Mouse (Mus musculus): ENCODE results near the gene Tkt. TPM values are rescaled to one million over a fixed set of nuclear protein-coding genes. Genes with fewer than 3 reads are reported as not detected.
A peak's percentile ranks its signal among the peaks of the same experiment; 100 is the strongest.

Tkt gene
- polyA plus RNA-seq, 1 experiment from 2014 or later, result 288 TPM

- no peaks in the 10 kb centered on the region for H3K9me3 ChIP-seq
- 79% methylated on average over 9 of the region's 9 CpGs for WGBS
- no peak; the same call in 1 of the 2 replicates for ATAC-seq (ENCODE audit: low FRiP score, low read depth)
- no peak overlapping the region for H3K9ac ChIP-seq
- H3K4me3 ChIP-seq, result no peak overlapping the region
- H3K36me3 ChIP-seq, result peaks cover 34% of the 10 kb centered on the region
- no peaks in the 10 kb centered on the region for H3K27me3 ChIP-seq
- H3K4me2 ChIP-seq, result no peak overlapping the region
- peaks cover 21% of the 10 kb centered on the region for H3K4me1 ChIP-seq (replicated peaks)
- no peak overlapping the region for H3K27ac ChIP-seq (replicated peaks)
Measured at GRCm38 (mm10) chr14:30557730-30558129, 9.6 kb downstream of the Tkt start.

DNA sequence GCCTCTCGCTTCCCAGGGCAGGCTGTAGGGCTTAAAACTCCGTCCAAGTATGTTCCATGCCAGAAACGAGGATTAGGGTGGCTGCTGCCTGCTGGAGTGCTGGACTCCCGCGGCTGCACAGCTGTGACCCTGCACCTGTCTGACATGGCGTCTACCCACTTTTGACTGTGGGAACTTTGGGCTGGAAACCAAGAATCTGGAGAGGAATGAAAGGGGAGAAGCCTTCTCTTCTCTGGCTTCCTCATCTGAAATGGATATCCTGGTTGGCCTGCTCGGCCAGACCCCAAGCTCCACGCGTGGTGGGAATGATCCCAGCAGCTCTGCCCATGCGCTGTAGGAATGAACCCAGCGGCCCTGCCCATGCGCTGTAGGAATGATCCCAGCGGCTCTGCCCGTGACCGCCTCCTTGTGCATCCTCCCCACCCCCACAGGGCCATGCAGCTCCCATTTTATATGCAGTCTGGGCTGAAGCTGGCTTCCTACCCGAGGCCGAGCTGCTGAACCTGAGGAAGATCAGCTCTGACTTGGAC, 11.2 kb downstream of the Tkt start:
- WGBS, result 83% methylated on average over 17 of the region's 17 CpGs
- no peaks in the 10 kb centered on the region for H3K27me3 ChIP-seq
- H3K4me2 ChIP-seq, result no peak overlapping the region
- H3K4me1 ChIP-seq (replicated peaks), result peaks cover 17% of the 10 kb centered on the region
- peaks cover 41% of the 10 kb centered on the region for H3K36me3 ChIP-seq
- no peaks in the 10 kb centered on the region for H3K9me3 ChIP-seq
- H3K9ac ChIP-seq, result no peak overlapping the region
- H3K27ac ChIP-seq (replicated peaks), result no peak overlapping the region
- no peak overlapping the region for H3K4me3 ChIP-seq
- ATAC-seq (ENCODE audit: low FRiP score, low read depth), result no peak

DNA sequence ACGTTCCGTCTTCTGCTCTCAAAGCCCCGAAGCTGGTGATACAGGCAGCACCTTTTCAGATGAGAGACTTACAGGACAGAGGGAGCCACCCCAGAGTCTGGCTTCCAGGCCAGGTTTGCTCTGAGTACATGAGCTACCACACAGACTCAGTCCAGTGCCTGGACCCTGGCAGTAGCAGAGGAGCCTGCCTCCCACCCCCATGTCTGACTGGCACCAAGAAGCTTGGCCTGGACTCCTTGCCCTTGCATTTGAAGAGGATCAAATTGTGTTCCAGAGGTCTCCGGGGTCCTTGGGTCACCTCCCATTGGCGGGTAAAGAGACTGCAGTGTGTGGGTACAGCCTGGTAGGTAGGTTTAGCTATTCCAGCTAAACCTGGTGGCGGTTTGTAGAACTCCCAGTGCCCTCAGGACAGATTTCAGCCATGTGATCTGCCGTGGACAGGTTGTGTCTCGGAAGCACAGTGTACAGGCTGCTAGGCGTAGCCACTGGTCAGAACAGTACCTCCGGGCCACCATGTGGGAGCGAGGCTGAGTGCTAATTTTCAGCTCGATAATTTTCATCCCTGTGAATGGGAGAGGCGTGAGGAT, 12.7 kb downstream of the Tkt start:
- ATAC-seq (ENCODE audit: low FRiP score, low read depth), result no peak; the same call in 1 of the 2 replicates
- Histone ChIP-seq H3K9ac (no peak overlapping the region), H3K4me3 (no peak overlapping the region), H3K4me2 (no peak overlapping the region), H3K36me3 (peaks cover 55% of the 10 kb centered on the region), H3K27me3 (no peaks in the 10 kb centered on the region), H3K27ac (replicated peaks) (no peak overlapping the region), H3K4me1 (replicated peaks) (peaks cover 17% of the 10 kb centered on the region), H3K9me3 (no peaks in the 10 kb centered on the region)
- WGBS, result 91% methylated on average over 13 of the region's 13 CpGs

DNA sequence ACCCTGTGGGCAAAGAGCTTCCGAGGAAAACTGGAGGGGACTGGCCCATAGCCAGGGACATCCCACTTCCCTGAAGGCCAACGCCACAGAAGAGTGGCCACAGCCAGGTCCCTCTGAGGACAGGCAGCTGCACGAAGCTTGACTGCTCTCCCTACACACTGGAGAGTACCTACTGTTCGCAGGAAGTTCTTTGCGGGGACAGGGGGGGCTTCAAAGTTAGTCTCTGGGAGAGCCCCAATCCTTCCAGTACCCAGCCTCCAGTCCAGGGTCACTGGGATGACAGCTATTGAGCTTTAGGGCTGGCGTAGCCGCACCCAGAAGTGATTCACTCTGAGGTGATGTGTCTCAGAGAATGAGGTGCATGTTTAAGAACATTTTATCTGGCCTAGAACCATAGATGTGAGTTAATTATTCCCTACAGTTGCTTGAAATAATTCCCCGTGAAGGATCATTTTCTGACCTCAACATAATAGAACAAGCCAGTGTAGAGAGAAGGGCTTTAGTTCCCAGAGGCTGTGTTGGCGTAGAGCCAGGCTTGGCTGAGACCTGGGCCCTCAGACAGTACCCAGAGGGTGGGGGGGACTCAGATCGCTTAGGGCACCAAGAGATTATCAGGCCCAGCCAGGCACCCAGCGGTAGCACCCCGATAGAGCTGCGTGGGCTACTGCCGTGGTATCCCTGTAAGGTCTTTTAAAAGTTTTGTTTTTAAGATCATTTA, 13.5 kb downstream of the Tkt start:
- Histone ChIP-seq H3K27ac (replicated peaks) (no peak overlapping the region; the same call in 1 of the 2 replicates), H3K9me3 (no peaks in the 10 kb centered on the region), H3K36me3 (peaks cover 62% of the 10 kb centered on the region), H3K9ac (no peak overlapping the region), H3K4me1 (replicated peaks) (peaks cover 17% of the 10 kb centered on the region), H3K27me3 (no peaks in the 10 kb centered on the region), H3K4me2 (no peak overlapping the region), H3K4me3 (no peak overlapping the region)
- peak; percentile 51; the same call in 1 of the 2 replicates for ATAC-seq (ENCODE audit: low FRiP score, low read depth)
- 57% methylated on average over 14 of the region's 14 CpGs for WGBS

DNA sequence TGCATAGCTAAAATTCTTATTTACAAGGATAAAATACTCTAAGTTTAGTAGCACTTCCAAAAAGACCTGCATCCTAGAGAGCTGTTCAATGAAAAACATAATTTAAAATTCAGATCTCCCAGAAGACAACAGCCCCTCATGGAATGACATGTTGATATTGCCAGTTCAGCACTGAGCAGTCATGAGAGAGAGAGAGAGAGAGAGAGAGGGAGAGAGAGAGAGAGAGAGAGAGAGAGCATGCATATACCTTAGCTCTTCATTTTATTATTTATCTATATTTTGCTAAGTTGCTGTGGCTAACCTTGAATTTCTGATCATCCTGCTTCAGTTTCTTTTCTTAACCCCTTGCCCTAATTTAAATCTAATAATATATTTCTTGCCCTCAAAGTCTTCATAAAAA, 14.2 kb downstream of the Tkt start:
- no peaks in the 10 kb centered on the region for H3K9me3 ChIP-seq
- no peaks in the 10 kb centered on the region for H3K27me3 ChIP-seq
- H3K27ac ChIP-seq (replicated peaks), result no peak overlapping the region
- H3K4me3 ChIP-seq, result no peak overlapping the region
- H3K4me1 ChIP-seq (replicated peaks), result peaks cover 17% of the 10 kb centered on the region
- H3K4me2 ChIP-seq, result no peak overlapping the region
- H3K9ac ChIP-seq, result no peak overlapping the region
- H3K36me3 ChIP-seq, result peaks cover 68% of the 10 kb centered on the region
- ATAC-seq (ENCODE audit: low FRiP score, low read depth), result no peak

DNA sequence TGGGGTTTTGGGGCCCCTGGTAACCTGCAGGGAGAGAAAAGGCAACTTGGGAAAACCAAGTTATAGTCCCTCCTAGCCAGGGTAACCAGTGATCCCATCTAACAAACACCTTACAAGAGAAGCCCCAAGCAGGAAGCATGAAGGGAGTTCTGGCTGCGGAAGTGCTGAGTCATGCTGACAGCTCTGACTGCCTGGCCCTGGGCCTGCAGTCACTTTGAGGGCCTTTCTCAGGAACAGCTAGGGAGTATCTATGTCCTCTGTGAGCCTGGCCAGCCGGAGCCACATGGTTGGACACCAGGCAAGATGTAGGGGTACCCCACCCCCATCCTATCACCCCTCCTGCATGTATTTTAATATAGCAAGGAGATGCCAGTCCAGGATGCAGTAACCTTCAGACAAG, 16.3 kb downstream of the Tkt start:
- Histone ChIP-seq H3K4me1 (replicated peaks) (peaks cover 10% of the 10 kb centered on the region), H3K27me3 (no peaks in the 10 kb centered on the region), H3K4me3 (no peak overlapping the region), H3K9me3 (no peaks in the 10 kb centered on the region), H3K9ac (no peak overlapping the region), H3K4me2 (no peak overlapping the region), H3K36me3 (peaks cover 75% of the 10 kb centered on the region), H3K27ac (replicated peaks) (no peak overlapping the region)
- WGBS, result 87% methylated on average over 2 of the region's 2 CpGs
- no peak for ATAC-seq (ENCODE audit: low FRiP score, low read depth)

DNA sequence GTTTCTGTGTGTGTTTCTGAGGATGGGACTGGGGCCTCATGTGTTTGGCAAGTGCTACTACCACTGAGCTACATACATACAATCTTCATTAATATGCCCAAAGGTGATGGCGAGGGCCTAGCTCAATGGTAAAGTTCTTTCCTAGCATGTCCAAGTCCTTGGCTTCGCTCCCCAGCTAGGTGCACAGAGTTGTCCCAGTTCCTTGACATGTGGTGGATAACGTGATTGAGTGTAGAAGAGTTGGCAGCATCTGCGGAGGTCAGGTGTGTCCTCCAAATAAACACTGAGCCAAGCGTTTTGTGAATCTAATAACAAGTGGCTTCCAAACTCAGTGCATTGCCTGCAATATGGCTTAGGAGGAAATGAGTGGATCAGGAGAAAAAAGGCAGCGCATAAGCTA, 18.2 kb downstream of the Tkt start:
- Histone ChIP-seq H3K9me3 (no peaks in the 10 kb centered on the region), H3K4me3 (no peak overlapping the region), H3K36me3 (peaks cover 72% of the 10 kb centered on the region), H3K27me3 (no peaks in the 10 kb centered on the region), H3K27ac (replicated peaks) (no peak overlapping the region), H3K4me1 (replicated peaks) (peaks cover 6% of the 10 kb centered on the region), H3K4me2 (no peak overlapping the region), H3K9ac (no peak overlapping the region)
- 94% methylated on average over 6 of the region's 6 CpGs for WGBS
- no peak for ATAC-seq (ENCODE audit: low FRiP score, low read depth)

- Histone ChIP-seq H3K36me3 (peaks cover 83% of the 10 kb centered on the region), H3K9ac (no peak overlapping the region), H3K4me1 (replicated peaks) (no peaks in the 10 kb centered on the region), H3K4me3 (no peak overlapping the region), H3K27me3 (no peaks in the 10 kb centered on the region), H3K9me3 (no peaks in the 10 kb centered on the region), H3K4me2 (no peak overlapping the region), H3K27ac (replicated peaks) (no peak overlapping the region)
- ATAC-seq (ENCODE audit: low FRiP score, low read depth), result no peak
- 91% methylated on average over 9 of the region's 9 CpGs for WGBS
Measured at GRCm38 (mm10) chr14:30568016-30568415, 19.9 kb downstream of the Tkt start.

- Histone ChIP-seq H3K9me3 (no peaks in the 10 kb centered on the region), H3K4me3 (no peak overlapping the region), H3K4me1 (replicated peaks) (no peaks in the 10 kb centered on the region), H3K27ac (replicated peaks) (no peak overlapping the region), H3K9ac (no peak overlapping the region), H3K4me2 (no peak overlapping the region), H3K36me3 (peaks cover 83% of the 10 kb centered on the region), H3K27me3 (no peaks in the 10 kb centered on the region)
- 85% methylated on average over 9 of the region's 9 CpGs for WGBS
- no peak for ATAC-seq (ENCODE audit: low FRiP score, low read depth)
Measured at GRCm38 (mm10) chr14:30570303-30570702, 22.1 kb downstream of the Tkt start.

DNA sequence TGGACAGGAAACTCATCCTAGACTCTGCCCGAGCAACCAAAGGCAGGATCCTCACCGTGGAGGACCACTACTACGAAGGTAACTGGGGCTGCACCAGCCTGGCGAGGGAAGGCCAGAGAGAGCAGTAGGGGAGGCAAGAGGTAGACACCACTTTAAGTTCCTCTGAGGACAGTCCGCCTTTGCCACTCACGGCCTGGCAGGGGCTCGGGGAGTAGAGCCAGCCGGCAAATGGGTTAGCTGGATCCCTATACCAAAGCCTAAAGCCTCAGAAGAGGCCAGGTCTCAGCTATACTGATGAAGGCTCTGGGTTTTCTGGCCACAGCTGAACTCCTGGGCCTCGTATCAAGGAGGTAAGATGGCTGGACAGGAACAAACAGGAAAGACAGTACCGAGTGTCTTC, 24.1 kb downstream of the Tkt start:
- H3K4me2 ChIP-seq, result no peak overlapping the region
- peaks cover 65% of the 10 kb centered on the region for H3K36me3 ChIP-seq
- H3K27ac ChIP-seq (replicated peaks), result no peak overlapping the region
- ATAC-seq (ENCODE audit: low FRiP score, low read depth), result no peak
- H3K9me3 ChIP-seq, result no peaks in the 10 kb centered on the region
- WGBS, result 91% methylated on average over 10 of the region's 10 CpGs
- H3K4me1 ChIP-seq (replicated peaks), result no peaks in the 10 kb centered on the region
- no peaks in the 10 kb centered on the region for H3K27me3 ChIP-seq
- no peak overlapping the region for H3K9ac ChIP-seq
- no peak overlapping the region for H3K4me3 ChIP-seq

- Histone ChIP-seq H3K4me1 (replicated peaks) (no peaks in the 10 kb centered on the region), H3K36me3 (peaks cover 57% of the 10 kb centered on the region), H3K4me2 (no peak overlapping the region), H3K9me3 (no peaks in the 10 kb centered on the region), H3K4me3 (no peak overlapping the region), H3K27ac (replicated peaks) (no peak overlapping the region), H3K9ac (no peak overlapping the region), H3K27me3 (no peaks in the 10 kb centered on the region)
- 59% methylated on average over 8 of the region's 8 CpGs for WGBS
- no peak for ATAC-seq (ENCODE audit: low FRiP score, low read depth)
Measured at GRCm38 (mm10) chr14:30573235-30573634, 25.1 kb downstream of the Tkt start.

DNA sequence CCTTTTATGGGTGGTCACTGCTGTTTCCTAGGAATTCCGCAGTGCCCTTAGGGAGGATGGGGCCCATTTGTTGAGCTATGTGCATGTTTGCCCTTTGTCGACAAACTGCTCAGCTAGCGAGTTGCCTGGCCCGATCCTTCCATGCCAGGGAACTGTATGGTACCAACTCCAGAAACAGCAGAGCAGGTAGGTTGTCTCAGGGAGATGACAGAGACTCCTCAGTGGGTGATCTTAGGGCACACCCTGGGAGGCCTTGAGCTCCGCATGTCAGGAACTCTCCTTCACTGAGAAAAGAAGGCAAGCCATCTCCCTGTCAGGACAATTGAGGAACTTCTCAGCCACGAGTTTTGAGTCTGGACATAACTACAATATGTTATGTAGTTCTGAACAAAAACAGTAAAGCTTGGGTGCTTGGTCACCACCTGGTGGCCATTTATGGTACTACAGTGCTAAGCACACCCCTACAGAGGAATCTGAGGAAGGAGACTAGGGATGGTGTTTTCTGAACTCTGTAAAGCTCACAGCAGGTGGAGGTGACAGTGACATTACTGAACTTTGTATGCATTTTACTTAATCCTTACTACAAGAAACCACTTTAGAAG, 25.9 kb downstream of the Tkt start:
- H3K4me2 ChIP-seq, result no peak overlapping the region
- H3K9me3 ChIP-seq, result no peaks in the 10 kb centered on the region
- H3K4me3 ChIP-seq, result no peak overlapping the region
- 71% methylated on average over 6 of the region's 6 CpGs for WGBS
- peak; percentile 48; the same call in 1 of the 2 replicates for ATAC-seq (ENCODE audit: low FRiP score, low read depth)
- no peaks in the 10 kb centered on the region for H3K4me1 ChIP-seq (replicated peaks)
- no peak overlapping the region for H3K9ac ChIP-seq
- H3K27me3 ChIP-seq, result no peaks in the 10 kb centered on the region
- H3K27ac ChIP-seq (replicated peaks), result no peak overlapping the region
- peaks cover 49% of the 10 kb centered on the region for H3K36me3 ChIP-seq

Measured in hindbrain, embryonic 15.5 days (tissue).